9 mouse cellular contexts compared by ENCODE assay signal in the genomic region with DNA sequence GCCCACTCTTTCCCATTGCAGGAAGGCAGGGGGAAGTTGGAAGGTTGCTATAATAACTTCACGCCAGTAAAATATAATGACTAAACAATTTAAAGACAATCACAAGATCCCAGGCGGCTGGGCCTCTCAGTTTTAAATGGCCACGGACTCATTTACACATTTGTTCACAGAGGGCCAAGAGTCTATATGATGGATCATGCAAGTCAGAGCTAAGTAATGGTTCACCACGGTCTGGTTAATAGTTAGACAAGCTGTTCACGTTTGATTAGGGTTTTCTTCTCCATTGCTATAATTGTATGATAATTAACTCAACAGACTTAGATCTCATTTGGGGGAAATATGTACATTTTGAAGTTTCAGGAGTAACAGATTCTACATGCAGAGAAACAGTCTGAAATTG.
"Had no signal": no experiment of that assay in that cellular context is flagged by ENCODE, and none has a peak within 500 bp of the region (broad histone marks: within the 10 kb centered on the region; RNA-seq: fewer than 3 reads in every experiment).

No protein-coding gene starts in this region.

- H3K36me3 ChIP-seq: liver, embryonic 13.5 days had no signal

- H3K9me3 ChIP-seq: liver, embryonic 13.5 days had no signal

- DNase-seq: liver, embryonic 13.5 days; lung, adult 2 months; lung, postnatal 14 days; lung, postnatal 4 days; midbrain, embryonic 14.5 days; thymus, adult 2 months; thymus, postnatal 14 days; thymus, postnatal 4 days had no signal

- H3K4me3 ChIP-seq: liver, embryonic 13.5 days had no signal

- H3K4me2 ChIP-seq: liver, embryonic 13.5 days had no signal

- H3K9ac ChIP-seq: liver, embryonic 13.5 days had no signal

- H3K27me3 ChIP-seq: liver, embryonic 13.5 days had no signal

- H3K4me1 ChIP-seq: liver, embryonic 13.5 days had no signal

- H3K27ac ChIP-seq: liver, embryonic 13.5 days; stomach, postnatal 0 days had no signal
